Mouse (Mus musculus): Measurements from ENCODE around the gene Gpr146.
"Not testable (repeated sequence)": the region's sequence is repeated elsewhere in the genome, so short reads cannot be mapped to it uniquely, and the experiment has no call there.

Gpr146 gene

GRCm38 (mm10) chr5:139381586-139382513 lies 4.4 kb downstream of the Gpr146 start:
- DNase-seq (ENCODE audit: low spot score), result peak; percentile 25

- peak; percentile 44 for DNase-seq (ENCODE audit: low spot score)
These were observed 5.3 kb downstream of the Gpr146 start for GRCm38 (mm10) chr5:139382760-139383159.

- DNase-seq (ENCODE audit: low spot score), result peak; percentile 43
These were observed 5.7 kb downstream of the Gpr146 start for GRCm38 (mm10) chr5:139383234-139383633.

- DNase-seq (ENCODE audit: low spot score), result peak; percentile 49
These were observed 7.0 kb downstream of the Gpr146 start for GRCm38 (mm10) chr5:139384531-139384930.

GRCm38 (mm10) chr5:139386047-139386446 lies 8.6 kb downstream of the Gpr146 start:
- DNase-seq (ENCODE audit: low spot score), result no peak

- DNase-seq (ENCODE audit: low spot score), result peak; percentile 69
These were observed 10.1 kb downstream of the Gpr146 start for GRCm38 (mm10) chr5:139387329-139388194.

- DNase-seq (ENCODE audit: low spot score), result peak; percentile 49
These were observed 10.7 kb downstream of the Gpr146 start for GRCm38 (mm10) chr5:139388195-139388570.

- DNase-seq (ENCODE audit: low spot score), result no peak
These were observed 11.5 kb downstream of the Gpr146 start for GRCm38 (mm10) chr5:139388694-139389675.

GRCm38 (mm10) chr5:139389676-139390061 lies 12.2 kb downstream of the Gpr146 start:
- DNase-seq (ENCODE audit: low spot score), result peak; percentile 75

GRCm38 (mm10) chr5:139390324-139391119 lies 13.0 kb downstream of the Gpr146 start:
- not testable (repeated sequence) for DNase-seq (ENCODE audit: low spot score)

GRCm38 (mm10) chr5:139391309-139391990 lies 14.0 kb downstream of the Gpr146 start:
- no peak for DNase-seq (ENCODE audit: low spot score)

GRCm38 (mm10) chr5:139392219-139393196 lies 15.0 kb downstream of the Gpr146 start:
- no peak for DNase-seq (ENCODE audit: low spot score)

GRCm38 (mm10) chr5:139393197-139393588 lies 15.7 kb downstream of the Gpr146 start:
- no peak for DNase-seq (ENCODE audit: low spot score)

GRCm38 (mm10) chr5:139394399-139394798 lies 16.9 kb downstream of the Gpr146 start:
- DNase-seq (ENCODE audit: low spot score), result no peak

GRCm38 (mm10) chr5:139395528-139395927 lies 18.0 kb downstream of the Gpr146 start:
- no peak for DNase-seq (ENCODE audit: low spot score)

- no peak for DNase-seq (ENCODE audit: low spot score)
These were observed 19.9 kb downstream of the Gpr146 start for GRCm38 (mm10) chr5:139397359-139397916.

- DNase-seq (ENCODE audit: low spot score), result peak; percentile 91
These were observed 20.7 kb downstream of the Gpr146 start for GRCm38 (mm10) chr5:139397959-139398753.

- no peak for DNase-seq (ENCODE audit: low spot score)
These were observed 21.3 kb downstream of the Gpr146 start for GRCm38 (mm10) chr5:139398786-139399185.

Measured in MN1 (cell line).